Mouse (Mus musculus): ENCODE measurements around the gene Mrpl27.

GRCm38 (mm10) chr11:94697703-94698464 lies 44.3 kb downstream of the Mrpl27 start:
- TF ChIP-seq CTCF (IDR thresholded peaks at IDR 0.05; ENCODE audit: low read depth) (no peak), EP300 (IDR thresholded peaks at IDR 0.05; ENCODE audit: low read depth) (no peak)
